Mouse (Mus musculus) lung, postnatal 36 days (tissue): ENCODE measurements around the gene Psmd11.
"Not testable (repeated sequence)": the region's sequence is repeated elsewhere in the genome, so short reads cannot be mapped to it uniquely, and the experiment has no call there.

Experiments
- DNase-seq: peaks from one replicate; pipeline ENCODE4 v3.0.0; 2022; ENCODE audit warnings: mixed read lengths

The Psmd11 gene

DNA sequence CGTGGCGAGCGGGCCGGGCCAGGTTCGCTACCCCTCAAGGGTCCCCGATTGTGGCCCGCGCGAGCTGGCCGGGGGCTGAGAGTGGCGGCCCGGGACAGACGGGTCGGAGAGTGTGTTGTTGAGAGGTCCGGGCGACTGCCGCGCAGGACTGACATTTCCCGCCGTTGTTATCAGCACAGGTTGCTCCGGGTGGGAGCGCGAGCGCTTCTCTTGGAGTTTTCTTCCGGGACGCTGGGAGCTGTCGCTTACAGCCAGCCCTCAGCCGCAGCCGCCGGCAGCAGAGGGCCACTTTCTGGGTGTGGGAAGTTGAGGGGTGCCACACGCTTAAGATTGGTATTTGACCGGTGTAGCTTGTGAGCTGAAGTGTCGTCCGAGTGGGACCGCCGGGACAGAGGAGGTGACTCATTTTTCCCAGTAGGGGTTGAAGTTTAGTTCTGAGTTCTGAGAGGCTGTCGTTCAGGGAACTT is 627 bp downstream of the Psmd11 start:
- DNase-seq: peak; percentile 25

DNA sequence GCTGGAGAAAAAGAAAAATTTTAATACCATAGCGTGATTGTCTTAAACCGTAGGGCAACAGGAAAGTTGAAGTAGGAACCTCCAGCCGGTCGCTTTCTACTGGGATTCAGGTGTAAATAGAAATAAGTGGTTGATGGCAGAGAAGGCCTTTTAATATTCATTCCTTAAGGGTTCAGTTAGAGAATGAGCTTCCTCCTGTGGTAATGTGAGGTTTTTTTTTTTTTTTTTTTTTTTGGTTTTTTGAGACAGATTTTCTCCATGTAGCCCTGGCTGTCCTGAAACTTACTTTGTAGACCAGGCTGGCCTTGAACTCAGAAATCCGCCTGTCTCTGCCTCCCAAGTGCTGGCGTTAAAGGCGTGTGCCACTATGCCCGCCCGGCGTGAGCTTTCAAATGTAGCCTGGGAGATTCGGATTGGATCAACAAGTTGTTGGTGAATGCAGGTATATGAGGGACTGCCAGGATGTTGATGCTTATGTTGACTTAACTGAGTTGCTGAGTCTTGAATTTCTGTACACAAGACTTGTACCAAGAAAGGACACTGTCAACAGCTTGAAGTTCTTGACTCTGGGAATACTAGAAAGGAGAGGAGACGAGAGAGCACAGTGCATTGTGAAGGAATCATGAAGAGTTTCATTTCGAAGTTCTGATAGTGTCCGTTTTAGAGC is 1.2 kb downstream of the Psmd11 start:
- no peak for DNase-seq

DNA sequence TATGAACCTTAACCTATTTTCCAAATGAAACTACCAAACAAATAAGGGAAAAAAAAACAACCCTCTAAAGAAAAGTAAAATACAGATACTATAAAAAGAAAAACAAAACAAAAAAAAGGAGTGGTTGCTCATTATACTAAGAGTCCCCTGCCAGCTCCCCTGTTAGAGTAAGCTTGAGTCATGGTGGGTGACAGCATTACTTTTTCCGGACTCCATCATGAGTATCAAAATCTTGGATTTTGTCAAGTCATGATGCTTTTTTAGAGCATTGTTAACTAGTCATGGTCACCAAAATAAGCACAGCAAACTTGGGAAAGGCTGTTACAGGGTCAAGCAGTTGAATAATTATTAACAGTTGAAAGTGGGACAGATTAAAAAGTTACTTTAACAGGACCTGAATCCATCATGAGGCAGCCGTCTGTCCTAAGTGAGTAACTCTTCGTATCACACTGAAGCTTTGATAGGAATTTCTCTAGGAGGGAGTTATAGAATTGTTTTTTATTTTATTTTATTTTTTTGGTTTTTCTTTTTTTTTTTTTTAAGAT is 2.0 kb downstream of the Psmd11 start:
- DNase-seq: no peak

- DNase-seq: no peak
Measured at GRCm38 (mm10) chr11:80446916-80447315, 18.5 kb downstream of the Psmd11 start.

GRCm38 (mm10) chr11:80449859-80450258 is 21.4 kb downstream of the Psmd11 start:
- no peak for DNase-seq

DNA sequence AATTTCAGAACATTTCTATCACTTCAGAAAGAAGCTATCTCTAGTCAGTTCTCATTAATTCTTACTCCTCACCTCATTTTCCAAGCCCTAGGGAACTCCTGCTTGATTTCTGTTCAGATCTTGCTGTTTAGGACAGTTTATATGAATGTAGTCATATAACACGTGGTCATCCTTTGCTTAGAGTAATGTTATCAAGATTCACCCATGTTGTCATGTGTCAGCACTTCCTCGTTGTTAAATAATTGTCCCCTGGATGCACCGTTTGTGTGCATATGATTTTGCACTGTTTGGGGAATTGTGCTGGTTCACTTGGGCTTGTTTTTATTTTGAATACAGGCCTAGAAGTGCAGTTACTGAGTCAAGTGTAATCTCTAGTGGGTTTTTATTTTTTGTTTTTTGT is 23.8 kb downstream of the Psmd11 start:
- DNase-seq: no peak

- no peak for DNase-seq
Measured at GRCm38 (mm10) chr11:80453198-80453597, 24.8 kb downstream of the Psmd11 start.

GRCm38 (mm10) chr11:80463605-80464130 is 35.3 kb downstream of the Psmd11 start:
- DNase-seq: not testable (repeated sequence)

DNA sequence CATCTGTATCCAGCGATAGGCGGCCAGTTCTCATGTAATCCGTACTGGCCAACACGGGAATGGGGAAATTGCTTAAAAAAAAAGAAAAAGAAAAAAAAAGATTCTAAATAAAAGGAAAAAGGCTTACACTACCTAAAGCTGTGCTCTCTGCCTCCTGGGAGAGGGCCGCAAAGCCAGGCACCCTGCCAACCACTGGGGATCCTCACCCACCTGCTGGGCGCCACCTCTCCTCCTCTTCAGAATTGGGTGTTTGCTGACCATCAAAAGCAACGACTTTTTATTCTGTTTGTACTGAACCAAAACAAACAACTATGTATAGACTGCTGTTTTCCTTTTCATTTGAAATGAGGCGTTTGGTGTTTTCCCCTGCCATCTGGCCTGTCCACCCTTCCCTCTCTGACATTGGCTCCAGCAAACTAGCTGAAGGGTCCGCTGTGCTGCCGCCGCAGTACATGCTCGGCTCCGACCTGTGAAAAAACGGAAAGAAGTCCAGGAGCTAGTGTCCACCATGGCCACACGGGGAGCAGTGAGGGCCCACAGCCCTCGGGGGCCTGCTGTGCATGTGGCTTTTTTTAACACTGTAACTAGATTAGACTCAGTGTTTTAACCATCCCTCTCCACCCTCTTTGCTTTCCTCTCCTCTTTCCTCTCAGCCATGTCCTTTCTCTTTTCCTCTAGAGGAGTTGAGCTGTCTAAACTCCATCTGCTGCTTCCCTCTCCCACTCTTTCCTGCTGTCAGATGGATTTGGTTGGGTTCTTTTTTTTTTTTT is 43.6 kb downstream of the Psmd11 start:
- DNase-seq: no peak

GRCm38 (mm10) chr11:80474175-80474691 is 45.8 kb downstream of the Psmd11 start:
- peak; percentile 54 for DNase-seq

DNA sequence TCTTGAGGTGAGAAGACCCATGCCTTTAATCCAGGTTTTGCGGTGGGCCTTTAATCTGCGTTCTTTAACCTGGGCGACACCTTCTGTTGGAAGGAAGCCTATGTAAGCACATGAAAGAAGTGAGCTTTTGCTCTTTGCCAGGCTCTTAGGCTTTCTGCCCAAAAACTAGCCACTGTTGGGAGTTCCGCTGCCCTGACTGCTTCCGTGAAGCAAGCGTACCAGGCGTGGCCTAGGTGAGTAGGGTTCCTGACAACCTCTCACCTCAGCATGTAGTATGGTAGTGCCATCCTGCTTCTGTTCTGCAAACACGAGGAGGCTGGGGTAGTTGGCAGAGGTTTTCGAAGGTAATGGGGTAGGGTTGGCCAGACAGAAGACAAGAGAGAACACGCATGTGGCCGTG is 46.4 kb downstream of the Psmd11 start:
- DNase-seq: peak; percentile 64

DNA sequence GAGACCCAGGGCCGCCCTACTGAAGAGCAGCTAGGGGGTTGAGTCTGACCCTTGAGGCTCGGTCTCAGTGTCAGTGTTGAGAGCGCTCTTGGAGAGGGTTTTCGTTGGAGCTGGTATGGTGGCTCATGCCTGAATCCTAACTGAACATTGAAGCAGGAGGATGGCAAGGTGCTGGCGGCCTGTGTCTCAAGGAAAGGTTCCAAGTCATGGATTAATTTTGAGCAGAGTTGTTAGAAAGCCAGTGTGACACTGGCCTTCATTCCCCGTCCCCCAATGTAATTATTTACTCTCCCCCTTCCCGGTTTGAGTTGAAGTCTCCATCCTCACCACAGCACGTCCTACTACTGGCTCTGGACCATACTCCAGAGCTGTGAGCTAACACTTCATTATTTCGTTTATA is 47.1 kb downstream of the Psmd11 start:
- DNase-seq: no peak

GRCm38 (mm10) chr11:80476222-80477189 is 48.1 kb downstream of the Psmd11 start, which contains the start of gene Cdk5r1:
Gene Cdk5r1 (plus strand): TSS chr11:80477023.
- peak; percentile 86 for DNase-seq

- DNase-seq: no peak
Measured at GRCm38 (mm10) chr11:80477341-80478199, 49.2 kb downstream of the Psmd11 start.

DNA sequence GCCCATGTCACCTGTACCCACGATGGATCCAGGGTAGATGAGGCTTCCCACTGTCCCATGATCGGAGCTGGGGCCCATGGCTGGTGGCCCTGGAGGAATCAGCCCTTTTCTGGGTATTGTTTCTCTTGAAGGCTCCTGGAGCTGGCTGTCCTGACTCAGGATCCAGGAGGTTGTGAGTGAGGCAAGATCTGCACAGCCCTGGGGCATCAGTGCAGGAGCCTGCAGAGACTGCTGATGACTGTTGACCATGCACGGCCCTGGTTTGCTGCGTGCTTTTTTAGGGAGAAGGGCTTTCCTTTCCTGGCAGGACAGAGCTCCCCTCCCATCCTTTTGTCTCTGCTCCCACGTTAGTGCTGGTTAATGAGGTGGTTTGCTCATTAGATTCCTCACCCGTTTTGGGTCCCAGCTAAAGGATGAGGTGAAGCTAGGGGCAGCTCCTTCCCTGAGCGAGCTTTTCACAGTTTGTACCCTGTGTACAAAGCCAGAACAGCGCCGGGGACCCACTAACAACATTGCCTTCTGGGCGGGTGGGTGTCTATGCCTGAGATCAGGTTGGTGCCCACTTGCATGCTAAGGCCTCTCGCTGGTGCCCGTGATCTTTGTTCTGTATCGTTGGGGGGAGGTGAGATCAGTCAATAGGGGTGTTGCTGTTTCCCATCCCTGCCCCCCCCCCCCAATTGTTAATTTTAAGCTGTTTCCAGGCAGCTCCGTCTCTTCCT is 50.4 kb downstream of the Psmd11 start:
- no peak for DNase-seq

GRCm38 (mm10) chr11:80479425-80479824 is 51.0 kb downstream of the Psmd11 start:
- no peak for DNase-seq

GRCm38 (mm10) chr11:80479906-80480866 is 51.8 kb downstream of the Psmd11 start:
- DNase-seq: no peak

DNA sequence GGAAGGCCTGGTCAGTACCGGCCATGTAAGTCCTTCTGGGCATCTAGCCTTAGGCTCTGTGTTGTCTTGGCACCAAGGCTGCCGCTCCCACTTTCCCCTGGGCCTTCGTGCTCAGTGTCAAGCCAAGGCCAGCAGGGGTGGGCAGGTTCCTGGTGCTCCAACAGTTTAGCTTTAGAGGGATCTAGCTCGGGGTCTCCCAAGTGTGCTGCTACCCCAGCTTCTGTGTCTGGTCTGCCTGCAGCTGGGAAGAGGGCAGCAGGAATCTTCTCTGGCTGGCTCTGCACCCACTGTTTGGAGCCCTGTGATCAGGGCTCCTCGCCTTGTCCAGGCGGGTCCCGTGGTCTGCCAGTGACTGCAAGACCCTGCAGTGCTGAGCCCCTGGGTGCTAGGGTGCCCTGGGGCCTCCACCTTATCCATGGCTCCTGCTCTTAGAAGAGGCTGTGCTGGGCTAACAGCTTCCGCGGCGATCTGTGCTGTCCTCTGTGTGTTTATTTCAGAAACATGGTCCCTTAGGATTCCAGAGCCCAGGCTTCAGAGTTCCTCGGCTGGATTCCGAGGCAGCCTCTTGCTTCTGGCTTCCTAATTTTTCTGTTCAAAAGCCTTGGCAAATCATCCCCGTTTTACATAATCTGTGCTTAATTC is 53.1 kb downstream of the Psmd11 start:
- DNase-seq: no peak

DNA sequence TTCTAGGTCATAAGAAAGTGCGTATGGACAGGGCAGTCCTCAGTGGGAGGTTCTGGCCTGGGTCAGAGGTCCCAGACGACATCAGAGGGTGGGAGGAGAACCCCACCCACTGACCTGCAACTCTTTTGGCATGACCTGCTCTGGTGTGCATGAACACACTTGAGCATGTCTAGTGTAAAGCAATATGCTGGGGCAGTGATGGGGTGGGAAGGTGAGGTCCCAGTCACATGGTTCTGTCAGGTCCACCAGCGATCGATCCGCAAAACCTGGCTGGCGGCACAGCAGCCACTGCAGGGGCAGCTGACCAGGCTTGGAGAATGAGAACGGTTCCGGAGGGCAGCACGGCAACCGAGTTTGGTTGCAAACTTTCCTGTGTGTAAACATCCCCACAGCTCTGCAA is 53.9 kb downstream of the Psmd11 start:
- DNase-seq: no peak
